In genomic region chr3:57843775-57844174, GRCm38 (mm10) we compare ENCODE assay signal across 10 mouse cellular contexts. TPM values are rescaled to one million over a fixed set of nuclear protein-coding genes. Genes with fewer than 3 reads are reported as not detected.
DNase-seq lines count a peak whose midpoint lies in the region.
"Had no signal": no experiment of that assay in that cellular context is flagged by ENCODE, and none has a peak within 500 bp of the region (broad histone marks: within the 10 kb centered on the region; RNA-seq: fewer than 3 reads in every experiment).

No protein-coding gene starts in this region.

- DNase-seq in heart, adult 8-10 months (ENCODE audit: low spot score) = peak; percentile 30
- no peak for DNase-seq in heart, postnatal 36 days
- DNase-seq in lung, postnatal 25 days (ENCODE audit: low spot score) = peak; percentile 17
- no peak for DNase-seq in lung, postnatal 4 days
- peak; percentile 23 for DNase-seq in ZHBTc4 (ENCODE audit: low read depth, low spot score)
- DNase-seq in retina, adult 2 months (ENCODE audit: low read depth, low spot score) = peak; percentile 11
- no peak for DNase-seq in right cerebral cortex, postnatal 25 days
- DNase-seq in urinary bladder, postnatal 36 days (ENCODE audit: low spot score in 2 of 2) = no peak
- DNase-seq: cerebellum, adult 9-11 months; layer of hippocampus, postnatal 36 days had no signal

- intact Hi-C loops in heart, postnatal 36 days (cut with DNase I) = loop anchor here (1.0 to 10.0 kb wide), 3 partner anchors 179 to 741 kb away; no protein-coding TSS in a partner anchor

RNA-seq across cellular contexts. Expression of gene Pfn2, which starts 4.1 kb away (rescaled TPM):
- total RNA-seq in heart, adult 8-10 months (2022) = 10 to 100 TPM; 41.5 to 46.3 (median 43.4) TPM
- total RNA-seq in heart, postnatal 36 days (2021) = 10 to 100 TPM; 34.6 to 34.9 TPM

Comparison
In these comparisons a context has a peak if more than half of its experiments do, and no peak if none do; other contexts are left out.
1. DNase-seq: peak in heart, adult 8-10 months (single experiment), lung, postnatal 25 days (single experiment), ZHBTc4 (single experiment) and retina, adult 2 months (single experiment); none in heart, postnatal 36 days (0 of 2), lung, postnatal 4 days (0 of 2), right cerebral cortex, postnatal 25 days (single experiment) and urinary bladder, postnatal 36 days (0 of 2).